Mouse (Mus musculus): ENCODE measurements around the gene Tex13c3.
"Not testable (repeated sequence)": the region's sequence is repeated elsewhere in the genome, so short reads cannot be mapped to it uniquely, and the experiment has no call there.

Tex13c3 gene

DNA sequence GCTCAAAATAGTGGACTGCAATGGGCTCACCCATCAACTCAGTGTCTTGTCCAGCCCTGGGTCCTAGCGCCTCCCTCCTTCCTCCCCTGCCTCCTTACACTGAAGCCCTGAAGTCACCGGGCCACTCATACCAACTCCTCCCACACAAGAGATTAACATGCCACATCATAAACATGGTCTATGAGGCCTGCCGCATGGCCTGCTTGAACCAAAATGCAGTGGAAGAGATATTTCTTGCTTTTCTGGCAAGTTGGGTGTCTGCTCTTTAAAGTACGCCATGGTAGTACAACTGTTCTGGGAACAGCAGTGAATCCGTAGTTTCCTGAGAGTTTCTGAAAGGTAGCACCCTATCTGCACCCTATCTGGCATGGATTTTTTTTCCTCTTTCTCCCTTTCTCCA is at the start of gene Tex13c3:
Tex13c3 (minus strand) TSS at position 101 of the 400 bp plus-strand sequence.
- DNase-seq (ENCODE audit: low read depth, low spot score): not testable (repeated sequence)

DNA sequence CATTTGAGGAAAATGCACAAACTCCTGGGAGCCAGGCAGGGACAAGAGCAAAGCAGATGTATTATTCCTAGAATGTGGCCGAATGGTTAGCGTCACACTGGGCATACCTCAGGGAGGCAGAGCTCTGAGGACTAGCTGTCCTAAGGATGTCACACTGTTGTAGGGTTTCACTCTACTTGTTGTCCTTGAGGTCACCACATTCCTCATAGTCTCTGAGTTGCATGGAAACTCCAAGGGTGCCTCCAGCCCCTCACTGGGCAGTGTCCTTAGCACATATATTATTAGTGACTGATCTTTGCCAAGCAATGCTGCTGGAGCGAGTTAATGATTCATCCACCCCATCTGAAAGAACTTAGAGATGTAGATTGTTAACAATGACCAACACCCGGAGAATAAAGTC is 8.6 kb upstream of the Tex13c3 start:
- no peak for DNase-seq (ENCODE audit: low read depth, low spot score)
